Mouse (Mus musculus) gastrocnemius, adult 18-20 months (tissue): ENCODE data around the gene Eri2. TPM values are rescaled to one million over a fixed set of nuclear protein-coding genes. Genes with fewer than 3 reads are reported as not detected.
A peak's percentile ranks its signal among the peaks of the same experiment; 100 is the strongest.
"Not testable (repeated sequence)": the region's sequence is repeated elsewhere in the genome, so short reads cannot be mapped to it uniquely, and the experiment has no call there.

Experiments
- DNase-seq: peaks from one replicate; pipeline ENCODE4 v3.0.0; 2021; ENCODE audit warnings: low spot score
- total RNA-seq, 2 experiments: library from RNA; stranded (reverse); gene quantifications; 2 replicates each; pipeline ENCODE4 v1.2.3; 2021

Eri2 gene
- total RNA-seq, 2 experiments from 2014 or later: 0.66 to 0.96 TPM

- no peak for DNase-seq
Observed at GRCm38 (mm10) chr7:119744321-119744720, 49.5 kb downstream of the Eri2 start.

- DNase-seq: not testable (repeated sequence)
Observed at GRCm38 (mm10) chr7:119739798-119740468, 53.9 kb downstream of the Eri2 start.

- no peak for DNase-seq
Observed at GRCm38 (mm10) chr7:119738877-119739276, 55.0 kb downstream of the Eri2 start.

DNA sequence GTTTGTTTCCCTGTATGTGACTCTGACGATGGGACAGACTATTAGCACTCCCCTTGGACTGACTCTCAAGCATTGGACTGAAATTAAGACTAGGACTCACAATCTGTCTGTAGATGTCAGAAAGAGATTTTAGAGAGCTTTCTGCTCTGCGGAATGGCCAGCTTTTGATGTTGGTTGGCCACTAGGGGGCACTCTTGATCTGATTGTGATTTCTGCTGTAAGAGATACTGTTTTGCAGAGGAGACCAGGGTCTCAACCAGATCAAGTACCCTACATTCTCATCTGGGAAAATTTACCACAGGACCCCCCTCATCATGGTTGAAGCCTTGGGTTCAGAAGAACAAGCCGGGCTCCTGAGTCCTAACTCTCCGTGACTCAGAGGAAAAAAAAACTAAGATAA lies 62.6 kb downstream of the Eri2 start:
- DNase-seq: not testable (repeated sequence)

GRCm38 (mm10) chr7:119727621-119728020 lies 66.2 kb downstream of the Eri2 start:
- DNase-seq: no peak

DNA sequence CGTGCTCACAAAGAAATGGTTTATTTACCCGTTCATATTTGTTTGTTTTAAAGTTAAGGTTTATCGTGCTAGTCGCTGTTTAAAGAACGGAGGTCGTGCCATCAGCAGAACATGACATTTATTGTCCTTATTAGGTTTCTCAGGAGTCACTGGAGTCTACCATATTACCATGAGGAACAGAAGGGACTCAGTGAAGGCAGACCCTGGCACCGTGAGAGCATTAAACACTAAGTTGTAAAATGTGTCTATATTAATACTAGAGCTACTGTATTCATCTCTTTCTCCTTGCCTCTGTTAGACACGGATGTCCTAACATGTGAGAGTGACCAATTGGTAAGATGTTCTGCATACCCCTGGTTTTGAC lies 72.9 kb downstream of the Eri2 start:
- peak; percentile 5 for DNase-seq

DNA sequence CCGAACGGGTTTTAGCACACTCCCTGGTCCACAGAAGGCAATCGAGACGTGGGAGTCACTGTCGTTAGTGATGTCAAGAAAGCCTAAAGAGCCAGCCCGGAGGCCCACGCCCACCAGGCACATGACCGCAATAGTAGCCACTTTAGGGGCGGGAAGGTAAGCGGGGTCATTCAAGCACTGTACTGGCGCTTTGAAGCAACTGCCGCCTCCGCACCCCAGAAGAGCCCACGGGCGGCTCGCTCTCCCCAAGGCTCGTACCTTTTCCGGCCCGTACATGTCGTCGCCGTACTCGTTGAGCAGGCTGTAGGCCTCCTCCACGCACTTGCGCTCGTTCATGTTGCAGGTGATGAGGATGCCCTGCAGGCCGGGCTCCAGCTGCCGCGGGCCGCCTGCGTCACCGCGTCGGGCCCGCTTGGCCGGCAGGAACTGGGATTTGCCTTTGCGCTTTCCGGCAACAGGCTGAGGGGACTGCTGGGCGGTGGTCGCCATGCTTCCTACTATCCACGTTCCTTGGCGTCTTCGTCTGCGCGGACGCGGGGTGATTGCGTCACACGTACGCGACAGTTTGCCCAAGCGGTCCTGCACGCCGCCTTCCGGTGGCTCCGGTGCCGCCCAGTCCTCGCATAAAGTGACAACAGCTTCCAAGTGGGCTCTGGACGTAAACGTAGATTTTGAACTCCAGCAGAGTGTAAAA lies 73.5 kb downstream of the Eri2 start, which contains the start of gene Thumpd1:
TSS of gene Thumpd1 (minus strand) at position 546 of the 694 bp plus-strand sequence.
- DNase-seq: peak; percentile 93

Other genes starting within 250 kb of the Eri2 start
- under 1 TPM in 1 of 2 experiments, not detected in 1; 0.48 TPM for gene Acsm2, start 239.7 kb downstream of the Eri2 start, total RNA-seq
- gene Acsm1, start 187.0 kb downstream of the Eri2 start, total RNA-seq: 1 to 10 TPM in 1 of 2 experiments, under 1 TPM in 1; 0.25 to 1.4 TPM
- gene Acsm4, start 104.0 kb downstream of the Eri2 start, total RNA-seq: not detected
- gene Thumpd1, start 73.3 kb downstream of the Eri2 start, total RNA-seq: 10 to 100 TPM; 16.7 to 16.8 TPM
- gene Acsm3, start 33.1 kb downstream of the Eri2 start, total RNA-seq: under 1 TPM; 0.46 to 0.59 TPM
- gene Rexo5, start 52 bp downstream of the Eri2 start, total RNA-seq: under 1 TPM; 0.12 to 0.41 TPM
- gene Lyrm1, start 101.8 kb upstream of the Eri2 start, total RNA-seq: 10 to 100 TPM; 11.3 to 12.5 TPM
- 10 to 100 TPM; 20.3 to 21.1 TPM for gene Dcun1d3, start 102.2 kb upstream of the Eri2 start, total RNA-seq